Mouse (Mus musculus): ENCODE results near the gene Myo1h. TPM values are rescaled to one million over a fixed set of nuclear protein-coding genes. Genes with fewer than 3 reads are reported as not detected.

The Myo1h gene
- polyA plus RNA-seq, 1 experiment, result 3.0 TPM

GRCm38 (mm10) chr5:114269984-114270383 lies 19.0 kb upstream of the Myo1h start:
- H3K4me1 ChIP-seq (ENCODE audit: control insufficient read depth, insufficient read depth, low read length), result no peaks in the 10 kb centered on the region
- no peak overlapping the region for H3K4me3 ChIP-seq (ENCODE audit: insufficient read depth, low read length)
- no peak overlapping the region for H3K27ac ChIP-seq (ENCODE audit: insufficient read depth, low read length)
- TF ChIP-seq CTCF (IDR thresholded peaks at IDR 0.05; ENCODE audit: extremely low read depth, insufficient read depth, low read length) (no peak), POLR2A (IDR thresholded peaks at IDR 0.05; ENCODE audit: extremely low read depth, insufficient read depth, low read length) (no peak)

- Histone ChIP-seq H3K4me1 (ENCODE audit: control insufficient read depth, insufficient read depth, low read length) (no peaks in the 10 kb centered on the region), H3K27ac (ENCODE audit: insufficient read depth, low read length) (no peak within 1 kb of the TSS), H3K4me3 (ENCODE audit: insufficient read depth, low read length) (no peak within 1 kb of the TSS)
- no peak for TF ChIP-seq CTCF (IDR thresholded peaks at IDR 0.05; ENCODE audit: extremely low read depth, insufficient read depth, low read length)
- TF ChIP-seq POLR2A (IDR thresholded peaks at IDR 0.05; ENCODE audit: extremely low read depth, insufficient read depth, low read length), result no peak
These were observed 15.1 kb upstream of the Myo1h start, which contains the start of gene Foxn4 for GRCm38 (mm10) chr5:114273693-114274402. Gene Foxn4 (minus strand): TSS chr5:114273807.

DNA sequence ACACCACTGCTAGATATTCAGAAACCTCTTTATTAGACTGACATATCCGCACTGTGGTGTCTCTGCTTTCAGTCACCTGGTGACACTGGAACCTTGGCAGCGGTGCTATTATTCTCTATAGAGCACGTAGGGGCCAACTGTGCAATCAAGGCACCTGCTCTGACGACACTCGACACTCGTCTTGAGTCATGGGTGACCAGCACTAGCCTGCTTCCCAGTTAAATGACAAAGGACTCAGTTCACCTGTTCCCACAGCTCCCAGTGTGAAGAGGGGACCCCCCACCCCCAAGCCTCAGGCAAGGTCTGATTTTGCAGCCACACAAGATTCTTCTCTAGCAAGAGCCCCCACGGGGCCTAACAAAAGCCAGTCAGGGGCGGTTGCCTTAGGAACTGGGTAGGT lies 13.6 kb upstream of the Myo1h start:
- TF ChIP-seq CTCF (IDR thresholded peaks at IDR 0.05; ENCODE audit: extremely low read depth, insufficient read depth, low read length) (no peak), POLR2A (IDR thresholded peaks at IDR 0.05; ENCODE audit: extremely low read depth, insufficient read depth, low read length) (no peak)

DNA sequence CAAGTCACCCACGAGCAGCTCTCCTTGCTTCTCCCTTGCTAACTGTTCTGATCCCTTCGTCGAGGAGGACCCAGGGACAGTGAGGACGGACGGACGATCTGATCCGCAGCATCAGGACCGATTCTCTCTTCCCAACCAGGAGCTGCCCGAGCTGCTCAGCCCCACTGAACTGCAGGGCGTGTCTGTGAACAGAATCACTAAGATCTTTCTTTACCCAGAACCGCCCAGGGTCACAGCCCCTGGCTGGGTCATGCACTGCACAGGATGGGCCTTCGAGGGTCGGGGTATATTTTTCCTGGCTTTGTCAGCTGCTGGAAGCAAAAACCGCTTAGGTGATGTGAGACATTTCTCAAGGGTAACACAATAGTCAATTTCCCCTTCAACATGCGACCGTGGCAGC lies 13.0 kb upstream of the Myo1h start:
- no peaks in the 10 kb centered on the region for H3K4me1 ChIP-seq (ENCODE audit: control insufficient read depth, insufficient read depth, low read length)
- H3K27ac ChIP-seq (ENCODE audit: insufficient read depth, low read length), result no peak overlapping the region
- TF ChIP-seq POLR2A (IDR thresholded peaks at IDR 0.05; ENCODE audit: extremely low read depth, insufficient read depth, low read length), result no peak
- no peak for TF ChIP-seq CTCF (IDR thresholded peaks at IDR 0.05; ENCODE audit: extremely low read depth, insufficient read depth, low read length)
- H3K4me3 ChIP-seq (ENCODE audit: insufficient read depth, low read length), result no peak overlapping the region

More for the DNA sequence above, 13.6 kb upstream of the Myo1h start:
- Histone ChIP-seq H3K4me3 (ENCODE audit: insufficient read depth, low read length) (no peak overlapping the region), H3K4me1 (ENCODE audit: control insufficient read depth, insufficient read depth, low read length) (no peaks in the 10 kb centered on the region), H3K27ac (ENCODE audit: insufficient read depth, low read length) (no peak overlapping the region)

DNA sequence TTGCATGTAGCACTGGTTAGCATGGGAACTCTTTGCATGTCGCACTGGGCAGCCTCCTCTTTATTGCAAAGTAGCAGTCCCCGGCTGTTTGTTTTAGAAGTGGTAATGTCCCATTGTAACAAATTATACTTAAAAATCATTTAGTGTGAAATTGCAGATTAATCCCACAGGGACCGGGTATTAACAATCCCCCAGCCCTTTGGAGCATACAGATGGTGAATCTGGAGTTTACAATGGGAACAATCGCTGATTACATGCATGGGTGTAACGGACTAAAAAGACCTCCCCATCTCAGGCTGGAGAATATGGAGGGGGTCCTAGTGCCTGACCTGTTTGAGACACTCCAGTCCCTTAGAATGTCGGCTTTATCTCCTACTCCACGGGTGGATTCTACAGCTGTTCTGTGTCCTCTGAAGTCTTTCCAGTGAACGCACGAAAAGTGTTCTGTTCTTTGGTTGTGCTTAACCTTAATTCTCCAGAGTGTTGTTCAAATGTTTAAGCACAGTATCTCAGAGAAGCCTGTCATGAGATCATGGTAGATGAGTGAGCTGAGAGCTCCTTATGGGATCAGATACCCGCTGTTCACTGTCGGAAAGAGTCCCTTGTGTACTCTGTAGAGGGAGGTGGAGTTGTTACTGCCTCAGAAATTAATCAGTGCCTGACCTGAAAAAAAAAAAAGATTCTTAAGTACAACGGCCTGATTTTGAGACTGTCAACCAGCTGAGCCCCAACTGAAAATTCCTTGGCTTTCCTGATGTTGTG lies 9.4 kb upstream of the Myo1h start:
- Histone ChIP-seq H3K4me3 (ENCODE audit: insufficient read depth, low read length) (no peak overlapping the region), H3K4me1 (ENCODE audit: control insufficient read depth, insufficient read depth, low read length) (no peaks in the 10 kb centered on the region), H3K27ac (ENCODE audit: insufficient read depth, low read length) (no peak overlapping the region)
- TF ChIP-seq CTCF (IDR thresholded peaks at IDR 0.05; ENCODE audit: extremely low read depth, insufficient read depth, low read length) (no peak), POLR2A (IDR thresholded peaks at IDR 0.05; ENCODE audit: extremely low read depth, insufficient read depth, low read length) (no peak)

- TF ChIP-seq CTCF (IDR thresholded peaks at IDR 0.05; ENCODE audit: extremely low read depth, insufficient read depth, low read length), result no peak
- no peak for TF ChIP-seq POLR2A (IDR thresholded peaks at IDR 0.05; ENCODE audit: extremely low read depth, insufficient read depth, low read length)
- Histone ChIP-seq H3K4me1 (ENCODE audit: control insufficient read depth, insufficient read depth, low read length) (no peaks in the 10 kb centered on the region), H3K4me3 (ENCODE audit: insufficient read depth, low read length) (no peak overlapping the region), H3K27ac (ENCODE audit: insufficient read depth, low read length) (no peak overlapping the region)
These were observed 6.6 kb upstream of the Myo1h start for GRCm38 (mm10) chr5:114282346-114282745.

- no peak overlapping the region for H3K27ac ChIP-seq (ENCODE audit: insufficient read depth, low read length)
- no peak for TF ChIP-seq CTCF (IDR thresholded peaks at IDR 0.05; ENCODE audit: extremely low read depth, insufficient read depth, low read length)
- no peaks in the 10 kb centered on the region for H3K4me1 ChIP-seq (ENCODE audit: control insufficient read depth, insufficient read depth, low read length)
- no peak overlapping the region for H3K4me3 ChIP-seq (ENCODE audit: insufficient read depth, low read length)
These were observed 4.2 kb upstream of the Myo1h start for GRCm38 (mm10) chr5:114284604-114285397.

- Histone ChIP-seq H3K27ac (ENCODE audit: insufficient read depth, low read length) (no peak overlapping the region), H3K4me1 (ENCODE audit: control insufficient read depth, insufficient read depth, low read length) (no peaks in the 10 kb centered on the region; the same call in 1 of the 2 replicates), H3K4me3 (ENCODE audit: insufficient read depth, low read length) (no peak overlapping the region)
- no peak for TF ChIP-seq CTCF (IDR thresholded peaks at IDR 0.05; ENCODE audit: extremely low read depth, insufficient read depth, low read length)
- TF ChIP-seq POLR2A (IDR thresholded peaks at IDR 0.05; ENCODE audit: extremely low read depth, insufficient read depth, low read length), result no peak
These were observed 3.6 kb upstream of the Myo1h start for GRCm38 (mm10) chr5:114285398-114285700.

DNA sequence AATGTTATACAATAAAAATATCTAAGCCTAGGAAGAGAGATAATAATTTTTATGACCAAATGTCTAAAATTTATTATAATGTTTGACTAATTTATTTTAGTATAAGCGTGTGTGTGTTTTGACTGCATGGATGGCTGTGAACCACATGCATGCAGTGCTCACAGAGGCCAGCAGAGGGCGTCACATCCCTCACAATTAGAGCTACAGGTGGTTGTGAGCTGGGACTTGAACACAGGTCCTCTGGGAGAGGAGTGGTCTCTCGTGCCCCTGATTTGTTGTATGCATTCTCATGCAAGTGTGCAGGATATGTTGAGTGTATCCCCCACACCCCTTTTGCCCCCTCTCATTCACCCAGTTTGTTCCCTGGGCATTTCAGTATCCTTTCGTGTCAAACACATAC lies 2.9 kb upstream of the Myo1h start:
- Histone ChIP-seq H3K27ac (ENCODE audit: insufficient read depth, low read length) (no peak overlapping the region), H3K4me3 (ENCODE audit: insufficient read depth, low read length) (no peak overlapping the region), H3K4me1 (ENCODE audit: control insufficient read depth, insufficient read depth, low read length) (no peaks in the 10 kb centered on the region; the same call in 1 of the 2 replicates)
- TF ChIP-seq POLR2A (IDR thresholded peaks at IDR 0.05; ENCODE audit: extremely low read depth, insufficient read depth, low read length) (no peak), CTCF (IDR thresholded peaks at IDR 0.05; ENCODE audit: extremely low read depth, insufficient read depth, low read length) (0 out of 2 replicates have a peak, but pooled peaks have one; percentile 3)
